Mouse (Mus musculus) liver, postnatal 0 days (tissue): ENCODE measurements around the gene Ptpn22. TPM values are rescaled to one million over a fixed set of nuclear protein-coding genes. Genes with fewer than 3 reads are reported as not detected.
A peak's percentile ranks its signal among the peaks of the same experiment; 100 is the strongest.

Experiments
- ATAC-seq: fragments of 200-750 bp; cut with Nextera tagmentation; 2 replicates; pipeline ENCODE4 v1.8.0; 2017; ENCODE audit warnings: mild to moderate bottlenecking, moderate library complexity
- DNase-seq: peaks from one replicate; pipeline ENCODE4 v3.0.0-alpha.2; 2016
- H3K27ac ChIP-seq: fragments of 300-500 bp; sonication (generic); 2 replicates; pipeline ENCODE4 v1.5.1; 2014; ENCODE audit warnings: antibody characterized with exemption, moderate library complexity, mild to moderate bottlenecking, low read depth
- H3K27me3 ChIP-seq: fragments of 300-500 bp; sonication (generic); 2 replicates; pipeline ENCODE4 v1.6.1; 2014; ENCODE audit warnings: low read length, control low read depth, mixed read lengths; ENCODE audit not compliant: insufficient read depth
- H3K36me3 ChIP-seq: fragments of 300-500 bp; sonication (generic); replicated peaks from 2 replicates; pipeline ENCODE4 v1.6.1; 2014; ENCODE audit warnings: mild to moderate bottlenecking, control low read depth, low read length, moderate library complexity, mixed read lengths; ENCODE audit not compliant: insufficient read depth
- H3K4me1 ChIP-seq: fragments of 300-500 bp; sonication (generic); 2 replicates; pipeline ENCODE4 v1.6.1; 2014; ENCODE audit warnings: antibody characterized with exemption, mild to moderate bottlenecking, control low read depth; ENCODE audit not compliant: insufficient read depth
- H3K4me2 ChIP-seq: fragments of 300-500 bp; sonication (generic); 2 replicates; pipeline ENCODE4 v1.6.1; 2014; ENCODE audit warnings: low read depth, mild to moderate bottlenecking, low read length, moderate library complexity, mixed read lengths
- H3K4me3 ChIP-seq: fragments of 300-500 bp; sonication (generic); 2 replicates; pipeline ENCODE4 v1.5.1; 2014; ENCODE audit warnings: low read depth, low read length
- H3K9ac ChIP-seq: fragments of 300-500 bp; sonication (generic); replicated peaks from 2 replicates; pipeline ENCODE4 v1.6.1; 2014; ENCODE audit warnings: mild to moderate bottlenecking, moderate library complexity
- H3K9me3 ChIP-seq: fragments of 300-500 bp; sonication (generic); 2 replicates; pipeline ENCODE4 v1.6.1; 2016; ENCODE audit warnings: mild to moderate bottlenecking, control low read depth, low read length, mixed read lengths
- CTCF ChIP-seq: sonication (generic); IDR thresholded peaks from 2 replicates; pipeline ENCODE4 v1.5.1; 2016; ENCODE audit warnings: antibody characterized with exemption, low read depth
- EP300 ChIP-seq: IDR thresholded peaks from 2 replicates; pipeline ENCODE4 v1.6.1; 2016; ENCODE audit warnings: antibody characterized with exemption, low read depth, mild to moderate bottlenecking
- WGBS: fragments of 180-500 bp; shearing (Covaris S2); extraction: QIAGEN DNeasy Blood & Tissue Kit; methylation state at CpG from one replicate; pipeline ENCODE4 v1.1.7; 2014; ENCODE audit not compliant: insufficient replicate concordance; 5-methylcytosine and 5-hydroxymethylcytosine counted together
- polyA plus RNA-seq: library from polyadenylated mRNA; unstranded; fragments of >200 nt; fragmentation: Nextera tagmentation; extraction: Ambion mirVana; gene quantifications from 2 replicates; pipeline ENCODE4 v1.2.1, GENCODE M21; 2015

The Ptpn22 gene
- polyA plus RNA-seq, 1 experiment from 2014 or later: 3.0 TPM

GRCm38 (mm10) chr3:103907335-103908030 is 47.9 kb downstream of the Ptpn22 start:
- DNase-seq (no peak), ATAC-seq (no peak)
- Histone ChIP-seq H3K36me3 (no peaks in the 10 kb centered on the region), H3K9me3 (no peaks in the 10 kb centered on the region), H3K4me3 (no peak overlapping the region), H3K27ac (no peak overlapping the region), H3K4me1 (no peaks in the 10 kb centered on the region), H3K27me3 (no peaks in the 10 kb centered on the region), H3K4me2 (no peak overlapping the region), H3K9ac (no peak overlapping the region)
- no peak for TF ChIP-seq EP300
- no peak for TF ChIP-seq CTCF
- 80% methylated on average over 5 of the region's 5 CpGs for WGBS

- Histone ChIP-seq H3K4me3 (no peak overlapping the region), H3K36me3 (no peaks in the 10 kb centered on the region), H3K27me3 (no peaks in the 10 kb centered on the region), H3K9me3 (no peaks in the 10 kb centered on the region), H3K27ac (no peak overlapping the region), H3K4me2 (no peak overlapping the region), H3K4me1 (no peaks in the 10 kb centered on the region), H3K9ac (no peak overlapping the region)
- 68% methylated on average over 2 of the region's 2 CpGs for WGBS
- ATAC-seq (no peak), DNase-seq (no peak)
- TF ChIP-seq CTCF (no peak), EP300 (no peak)
Observed at GRCm38 (mm10) chr3:103908781-103909180, 49.2 kb downstream of the Ptpn22 start.

- Histone ChIP-seq H3K36me3 (no peaks in the 10 kb centered on the region), H3K9ac (peak overlapping the region; percentile 98), H3K27ac (peak overlapping the region; percentile 97), H3K4me3 (peak overlapping the region; percentile 85), H3K9me3 (no peaks in the 10 kb centered on the region), H3K27me3 (no peaks in the 10 kb centered on the region), H3K4me1 (peaks cover 11% of the 10 kb centered on the region), H3K4me2 (peak overlapping the region; percentile 72)
- TF ChIP-seq EP300 (peak; percentile 44), CTCF (0 out of 2 replicates have a peak, but pooled peaks have one; percentile 5)
- DNase-seq: peak; percentile 52
- ATAC-seq: peak; percentile 23
- 4% methylated on average over 11 of the region's 11 CpGs for WGBS
Observed at GRCm38 (mm10) chr3:103913451-103913961, 53.9 kb downstream of the Ptpn22 start.

GRCm38 (mm10) chr3:103914010-103914669 is 54.5 kb downstream of the Ptpn22 start, which contains the start of gene Rsbn1:
TSS of gene Rsbn1 (plus strand) at chr3:103914120.
- DNase-seq (peak; percentile 97), ATAC-seq (peak; percentile 98)
- Histone ChIP-seq H3K9ac (peak within 1 kb of the TSS; percentile 98), H3K27ac (peak within 1 kb of the TSS; percentile 97), H3K4me1 (peaks cover 11% of the 10 kb centered on the region), H3K27me3 (no peaks in the 10 kb centered on the region), H3K36me3 (no peaks in the 10 kb centered on the region), H3K4me2 (peak within 1 kb of the TSS; percentile 72), H3K4me3 (peak within 1 kb of the TSS; percentile 85), H3K9me3 (no peaks in the 10 kb centered on the region)
- WGBS: 1% methylated on average over 49 of the region's 55 CpGs
- TF ChIP-seq EP300: peak; percentile 33; the same call in 1 of the 2 replicates
- TF ChIP-seq CTCF: peak; percentile 24; the same call in 1 of the 2 replicates

- peak; percentile 68 for DNase-seq
- Histone ChIP-seq H3K36me3 (0 out of 2 replicates have a peak, but pooled peaks cover 2% of the 10 kb centered on the region), H3K4me1 (peaks cover 14% of the 10 kb centered on the region), H3K27ac (peak overlapping the region; percentile 97), H3K4me2 (peak overlapping the region; percentile 72), H3K9me3 (no peaks in the 10 kb centered on the region), H3K4me3 (peak overlapping the region; percentile 85), H3K9ac (peak overlapping the region; percentile 98), H3K27me3 (no peaks in the 10 kb centered on the region)
- under 1% methylated on average over 55 of the region's 60 CpGs for WGBS
- no peak for TF ChIP-seq EP300
- no peak for TF ChIP-seq CTCF
- ATAC-seq: peak; percentile 38
Observed at GRCm38 (mm10) chr3:103914732-103915508, 55.3 kb downstream of the Ptpn22 start.
